Mouse (Mus musculus) heart, adult 2 months (tissue): ENCODE measurements around the gene Wdr70. TPM values are rescaled to one million over a fixed set of nuclear protein-coding genes. Genes with fewer than 3 reads are reported as not detected.
A peak's percentile ranks its signal among the peaks of the same experiment; 100 is the strongest.

Experiments used
- DNase-seq, 2 experiments: peaks; one replicate each; pipeline ENCODE4 v3.0.0; 2021
- H3K27ac ChIP-seq: fragments of 200-600 bp; 2 replicates; pipeline ENCODE4 v1.8.1; 2022
- H3K27me3 ChIP-seq: fragments of 200-500 bp; 2 replicates; pipeline ENCODE4 v1.6.1; 2012; ENCODE audit warnings: mild to moderate bottlenecking, low read length, inconsistent platforms, mixed read lengths; ENCODE audit not compliant: control insufficient read depth, insufficient read depth
- H3K36me3 ChIP-seq: fragments of 200-500 bp; 2 replicates; pipeline ENCODE4 v1.6.1; 2012; ENCODE audit warnings: low read length, inconsistent platforms; ENCODE audit not compliant: control insufficient read depth, insufficient read depth
- H3K4me1 ChIP-seq: fragments of 200-500 bp; 2 replicates; pipeline ENCODE4 v1.6.1; 2011; ENCODE audit warnings: low read length; ENCODE audit not compliant: control insufficient read depth, insufficient read depth
- H3K4me3 ChIP-seq: fragments of 200-600 bp; 2 replicates; pipeline ENCODE4 v1.8.1; 2022
- H3K79me2 ChIP-seq: fragments of 200-500 bp; replicated peaks from 2 replicates; pipeline ENCODE4 v1.6.1; 2012; ENCODE audit warnings: mild to moderate bottlenecking, inconsistent platforms, low read length, moderate library complexity, mixed read lengths; ENCODE audit not compliant: control insufficient read depth, insufficient read depth
- H3K9ac ChIP-seq: fragments of 200-500 bp; 2 replicates; pipeline ENCODE4 v1.6.1; 2012; ENCODE audit warnings: low read depth, mild to moderate bottlenecking, control low read depth, inconsistent platforms, low read length, mixed read lengths
- CTCF ChIP-seq: fragments of 200-600 bp; IDR thresholded peaks from 2 replicates; pipeline ENCODE4 v1.8.1; 2022; ENCODE audit warnings: antibody characterized with exemption, mild to moderate bottlenecking, moderate library complexity
- EP300 ChIP-seq: fragments of 200-500 bp; IDR thresholded peaks from 2 replicates; pipeline ENCODE4 v1.6.1; 2011; ENCODE audit warnings: low read depth, low read length, control low read depth; ENCODE audit not compliant: insufficient read depth
- POLR2A ChIP-seq: fragments of 200-500 bp; IDR thresholded peaks from 2 replicates; pipeline ENCODE4 v1.6.1; 2011; ENCODE audit warnings: mild to moderate bottlenecking, low read depth, low read length, control low read depth; ENCODE audit not compliant: insufficient read depth
- WGBS: fragments of 180-500 bp; shearing (Covaris S2); methylation state at CpG from one replicate; pipeline ENCODE4 v1.1.7; 2018; 5-methylcytosine and 5-hydroxymethylcytosine counted together
- intact Hi-C: fragments of 180-260 bp; cut with DNase I; formaldehyde crosslinking; loops from one replicate; pipeline ENCODE4 v1.15.1; 2025
- polyA plus RNA-seq: library from polyadenylated mRNA; depleted of rRNA; stranded (reverse); fragments of >200 nt; gene quantifications from 2 replicates; pipeline ENCODE4 v1.2.3, GENCODE M21; 2012
- total RNA-seq, 2 experiments: library from RNA; stranded (reverse); gene quantifications; 2 replicates each; pipeline ENCODE4 v1.2.3; 2021

The Wdr70 gene
- total and polyA plus RNA-seq, 3 experiments = 12.1 to 21.1 (median 20.7) TPM

- Histone ChIP-seq H3K27ac (no peak overlapping the region), H3K27me3 (no peaks in the 10 kb centered on the region), H3K4me1 (no peaks in the 10 kb centered on the region), H3K9ac (no peak overlapping the region), H3K36me3 (no peaks in the 10 kb centered on the region), H3K79me2 (no peaks in the 10 kb centered on the region), H3K4me3 (no peak overlapping the region)
- no peak for TF ChIP-seq EP300
- no peak for TF ChIP-seq POLR2A
- TF ChIP-seq CTCF = no peak
- DNase-seq = no peak
- intact Hi-C loops = no loop called here
- WGBS = 45% methylated on average over 6 of the region's 6 CpGs
Observed at GRCm38 (mm10) chr15:7993721-7994120, 105.3 kb downstream of the Wdr70 start.

GRCm38 (mm10) chr15:7990101-7990500 is 108.9 kb downstream of the Wdr70 start:
- Histone ChIP-seq H3K4me1 (no peaks in the 10 kb centered on the region), H3K9ac (no peak overlapping the region), H3K4me3 (no peak overlapping the region), H3K36me3 (no peaks in the 10 kb centered on the region), H3K27me3 (no peaks in the 10 kb centered on the region), H3K79me2 (no peaks in the 10 kb centered on the region), H3K27ac (no peak overlapping the region)
- DNase-seq = no peak
- no peak for TF ChIP-seq POLR2A
- no peak for TF ChIP-seq EP300
- intact Hi-C loops = no loop called here

GRCm38 (mm10) chr15:7987374-7987773 is 111.6 kb downstream of the Wdr70 start:
- Histone ChIP-seq H3K27me3 (no peaks in the 10 kb centered on the region), H3K79me2 (no peaks in the 10 kb centered on the region), H3K36me3 (no peaks in the 10 kb centered on the region), H3K9ac (no peak overlapping the region), H3K27ac (no peak overlapping the region), H3K4me3 (no peak overlapping the region), H3K4me1 (no peaks in the 10 kb centered on the region)
- intact Hi-C loops = no loop called here
- DNase-seq = no peak
- 93% methylated on average over 8 of the region's 8 CpGs for WGBS
- no peak for TF ChIP-seq POLR2A
- TF ChIP-seq CTCF = no peak
- no peak for TF ChIP-seq EP300

- intact Hi-C loops = no loop called here
- no peak for TF ChIP-seq POLR2A
- no peak for TF ChIP-seq CTCF
- no peak for TF ChIP-seq EP300
- H3K4me1 ChIP-seq = no peaks in the 10 kb centered on the region
- no peak for DNase-seq
- no peak overlapping the region for H3K9ac ChIP-seq
- H3K4me3 ChIP-seq = no peak overlapping the region
- 71% methylated on average over 6 of the region's 6 CpGs for WGBS
- H3K79me2 ChIP-seq = no peaks in the 10 kb centered on the region
- H3K36me3 ChIP-seq = no peaks in the 10 kb centered on the region
- no peaks in the 10 kb centered on the region for H3K27me3 ChIP-seq
- H3K27ac ChIP-seq = no peak overlapping the region
Observed at GRCm38 (mm10) chr15:7986274-7986673, 112.7 kb downstream of the Wdr70 start.

- no peaks in the 10 kb centered on the region for H3K36me3 ChIP-seq
- 94% methylated on average over 1 of the region's 1 CpGs for WGBS
- H3K27ac ChIP-seq = no peak overlapping the region
- H3K4me3 ChIP-seq = no peak overlapping the region
- no peaks in the 10 kb centered on the region for H3K4me1 ChIP-seq
- intact Hi-C loops = no loop called here
- H3K79me2 ChIP-seq = no peaks in the 10 kb centered on the region
- no peak for DNase-seq
- no peaks in the 10 kb centered on the region for H3K27me3 ChIP-seq
- H3K9ac ChIP-seq = no peak overlapping the region
- TF ChIP-seq POLR2A = no peak
- no peak for TF ChIP-seq CTCF
- no peak for TF ChIP-seq EP300
Observed at GRCm38 (mm10) chr15:7978640-7979039, 120.4 kb downstream of the Wdr70 start.

- Histone ChIP-seq H3K27ac (no peak overlapping the region; the same call in 1 of the 2 replicates), H3K9ac (no peak overlapping the region), H3K27me3 (no peaks in the 10 kb centered on the region), H3K36me3 (no peaks in the 10 kb centered on the region), H3K4me3 (no peak overlapping the region), H3K4me1 (no peaks in the 10 kb centered on the region), H3K79me2 (no peaks in the 10 kb centered on the region)
- 50% methylated on average over 9 of the region's 9 CpGs for WGBS
- TF ChIP-seq POLR2A (no peak), CTCF (no peak), EP300 (no peak)
- intact Hi-C loops = no loop called here
- DNase-seq = peak in 1 of 2 experiments; percentile 38
Observed at GRCm38 (mm10) chr15:7976775-7977174, 122.2 kb downstream of the Wdr70 start.

GRCm38 (mm10) chr15:7974368-7974767 is 124.6 kb downstream of the Wdr70 start:
- no peak for DNase-seq

More at GRCm38 (mm10) chr15:7974368-7974767, 124.6 kb downstream of the Wdr70 start:
- no peak overlapping the region for H3K27ac ChIP-seq
- no peaks in the 10 kb centered on the region for H3K27me3 ChIP-seq
- H3K36me3 ChIP-seq = no peaks in the 10 kb centered on the region
- TF ChIP-seq EP300 = no peak
- peak; percentile 49 for TF ChIP-seq CTCF
- H3K9ac ChIP-seq = no peak overlapping the region
- intact Hi-C loops = no loop called here
- no peaks in the 10 kb centered on the region for H3K4me1 ChIP-seq
- H3K79me2 ChIP-seq = no peaks in the 10 kb centered on the region
- 86% methylated on average over 8 of the region's 8 CpGs for WGBS
- H3K4me3 ChIP-seq = no peak overlapping the region
